Mouse (Mus musculus): Measurements from ENCODE around the gene 2410004B18Rik.
"Not testable (repeated sequence)": the region's sequence is repeated elsewhere in the genome, so short reads cannot be mapped to it uniquely, and the experiment has no call there.

Gene 2410004B18Rik

DNA sequence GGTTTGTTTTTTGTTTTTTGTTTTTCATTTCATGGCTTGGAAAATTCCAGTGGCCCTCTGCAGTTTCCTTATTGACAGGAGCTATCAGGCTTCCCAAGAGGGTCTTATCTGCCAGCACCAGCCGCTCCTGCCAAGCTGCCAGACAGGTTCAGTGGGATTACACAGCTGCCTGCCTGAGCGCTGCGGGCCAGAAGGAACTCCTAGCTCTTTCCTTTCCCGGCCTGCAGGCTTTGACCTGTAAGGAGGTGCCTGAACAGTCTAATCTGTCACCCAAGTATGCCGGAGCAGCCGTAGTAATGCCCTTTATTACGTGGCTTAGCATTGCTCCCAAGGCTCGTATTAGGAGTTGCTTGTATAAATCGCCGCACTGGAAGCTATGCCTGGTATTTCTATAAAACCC, 26.7 kb downstream of the 2410004B18Rik start:
- DNase-seq (ENCODE audit: low spot score in 2 of 2), result peak; percentile 60 to 67

DNA sequence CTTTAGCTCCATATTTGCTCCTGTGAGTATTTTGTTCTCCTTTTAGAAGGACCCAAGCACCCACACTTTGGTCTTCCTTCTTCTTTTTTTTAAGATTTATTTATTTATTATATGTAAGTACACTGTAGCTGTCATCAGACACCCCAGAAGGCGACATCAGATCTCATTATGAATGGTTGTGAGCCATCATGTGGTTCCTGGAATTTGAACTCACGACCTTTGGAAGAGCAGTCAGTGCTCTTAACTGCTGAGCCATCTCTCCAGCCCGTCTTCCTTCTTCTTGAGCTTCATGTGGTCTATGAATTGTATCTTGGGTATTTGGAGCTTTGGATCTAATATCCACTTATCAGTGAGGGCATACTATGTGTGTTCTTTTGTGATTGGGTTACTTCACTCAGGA, 27.8 kb downstream of the 2410004B18Rik start:
- not testable (repeated sequence) for DNase-seq (ENCODE audit: low spot score in 2 of 2)

DNA sequence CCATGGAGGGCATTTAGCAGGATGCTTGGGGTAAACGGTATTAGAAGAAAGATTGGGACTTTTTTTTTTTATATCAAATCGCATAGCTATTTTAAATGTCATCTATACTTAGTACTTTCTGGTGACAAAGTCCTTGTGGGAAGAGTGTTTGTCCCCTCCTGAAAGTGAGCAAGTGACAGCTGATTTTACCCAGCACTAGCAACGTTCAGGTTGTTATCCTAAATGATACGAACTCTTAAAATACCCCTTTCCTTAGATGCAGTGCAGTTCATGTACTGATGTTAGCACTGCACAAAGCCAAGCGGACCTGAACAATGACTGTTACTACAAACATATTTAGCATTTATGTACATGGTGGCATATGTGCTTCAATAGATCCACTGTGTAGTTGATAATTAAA, 29.0 kb downstream of the 2410004B18Rik start:
- no peak for DNase-seq (ENCODE audit: low spot score in 2 of 2)

DNA sequence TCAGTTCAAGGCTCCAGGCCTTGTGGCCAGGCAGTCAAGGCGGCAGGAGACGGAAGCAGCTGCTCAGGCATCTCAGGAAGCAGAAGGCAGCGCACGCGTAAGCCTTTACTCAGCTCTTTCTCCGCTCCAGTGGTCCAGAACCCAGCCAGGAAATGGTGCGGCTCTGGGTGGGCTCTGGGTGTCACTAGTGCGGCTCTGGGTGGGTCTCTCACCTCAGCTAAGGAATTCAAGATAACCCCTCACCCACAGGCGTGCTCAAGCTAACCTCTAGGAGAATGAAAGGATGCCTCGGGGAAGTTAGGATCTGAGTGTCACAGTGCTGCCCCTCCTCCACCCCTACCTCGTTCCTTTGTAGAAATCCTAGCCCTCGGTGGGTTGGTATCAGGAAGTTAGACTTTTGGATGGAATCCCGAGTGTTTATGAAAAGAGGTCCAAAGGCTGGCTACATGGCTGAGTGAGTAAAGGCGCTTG, 31.3 kb downstream of the 2410004B18Rik start:
- DNase-seq (ENCODE audit: low spot score in 2 of 2), result no peak

DNA sequence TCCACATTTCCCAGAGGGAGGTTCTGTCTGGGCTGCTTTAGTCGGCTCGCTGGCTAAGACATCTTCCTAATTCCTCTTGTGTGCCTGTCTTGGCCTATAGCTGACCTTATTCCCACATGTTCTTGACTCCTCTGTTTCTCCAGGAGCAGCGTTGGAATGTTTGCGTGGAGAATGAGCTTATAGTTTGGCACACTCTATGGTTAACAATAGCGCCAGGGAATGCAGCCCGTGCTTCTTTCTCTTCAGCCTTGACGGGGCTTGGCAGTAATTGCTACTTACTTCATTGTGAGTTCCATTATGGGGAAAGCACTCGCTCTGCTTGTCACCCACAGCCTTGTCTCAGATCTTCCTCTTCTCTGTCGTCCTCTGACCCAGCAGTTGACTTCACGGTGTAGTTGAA, 33.7 kb downstream of the 2410004B18Rik start:
- no peak for DNase-seq (ENCODE audit: low spot score in 2 of 2)

DNA sequence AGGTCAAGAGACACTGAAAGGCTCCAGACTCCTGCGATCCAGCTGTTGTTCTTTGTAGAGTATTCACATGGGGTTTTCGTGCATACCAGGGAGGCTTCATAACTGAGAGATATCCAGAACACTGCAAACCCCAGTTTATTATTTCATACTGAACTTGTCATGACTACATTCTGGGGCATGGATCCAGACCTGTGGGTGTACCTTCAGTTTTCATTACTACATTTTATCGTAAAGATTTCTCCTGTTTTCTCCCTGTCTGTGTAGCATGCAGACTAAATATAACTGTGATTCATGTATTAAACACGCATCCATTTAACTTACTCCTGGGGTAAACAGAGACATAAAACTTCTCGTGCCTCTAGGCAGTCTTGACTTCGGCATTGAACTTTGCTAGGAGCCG, 37.2 kb downstream of the 2410004B18Rik start:
- no peak for DNase-seq (ENCODE audit: low spot score in 2 of 2)

DNA sequence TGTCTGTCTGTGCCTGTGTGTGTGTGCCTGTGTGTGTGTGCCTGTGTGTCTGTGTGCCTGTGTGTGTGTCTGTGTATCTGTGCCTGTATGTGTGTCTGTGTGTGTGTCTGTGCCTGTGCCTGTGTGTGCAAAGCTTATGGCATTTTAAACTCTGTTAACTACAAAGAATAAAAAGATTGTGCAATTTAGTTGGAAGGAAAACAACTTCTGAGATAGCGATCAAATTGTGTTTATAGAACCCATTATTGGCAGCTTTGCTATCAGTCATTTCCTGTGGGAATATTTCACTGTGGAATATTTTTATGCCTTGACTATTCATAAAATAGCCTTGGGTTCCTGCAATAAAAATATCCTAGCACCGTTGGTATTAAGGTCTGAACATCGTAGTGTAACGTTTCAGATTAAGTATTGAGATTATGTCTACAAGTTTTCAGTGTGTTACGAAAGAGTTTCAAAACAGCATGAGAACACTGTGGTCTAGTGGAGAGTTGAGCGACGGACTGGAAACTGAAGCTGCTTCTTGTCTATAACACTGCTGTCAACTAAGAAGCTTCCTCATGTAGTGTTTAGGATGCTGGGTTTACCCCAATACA, 47.6 kb downstream of the 2410004B18Rik start:
- no peak for DNase-seq (ENCODE audit: low spot score in 2 of 2)

DNA sequence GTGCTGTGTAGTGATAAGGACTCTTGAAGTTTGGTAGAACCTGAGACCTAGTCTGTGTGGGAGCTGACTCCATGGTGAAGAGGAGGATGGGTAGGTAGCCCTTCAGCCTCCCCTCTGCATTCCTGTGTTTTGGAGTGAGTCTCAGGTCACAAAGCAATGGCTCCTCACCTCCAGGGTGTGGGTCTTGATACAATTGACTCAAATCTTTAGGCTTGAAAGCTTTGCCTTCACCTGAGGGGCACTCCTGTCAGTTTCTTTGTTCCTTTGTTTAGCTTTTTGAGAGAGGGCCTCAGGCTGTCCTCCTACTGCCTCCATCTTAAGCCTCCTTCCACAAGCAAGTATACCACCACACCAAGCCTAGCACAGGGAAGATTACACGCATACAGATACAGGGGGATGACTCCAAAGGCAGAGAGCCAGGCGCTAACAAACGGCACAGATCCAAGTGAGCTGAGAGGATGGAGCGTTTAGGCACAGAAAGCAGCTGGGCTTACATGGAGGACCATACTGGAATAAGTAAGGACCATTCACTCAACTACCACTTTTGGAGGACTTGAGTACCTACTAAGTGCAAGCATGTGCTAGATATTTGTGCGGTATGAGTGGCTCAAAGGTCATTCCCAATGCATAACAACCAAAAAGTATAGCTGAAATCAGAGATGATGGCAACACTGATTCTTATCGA, 48.6 kb downstream of the 2410004B18Rik start:
- no peak for DNase-seq (ENCODE audit: low spot score in 2 of 2)

DNA sequence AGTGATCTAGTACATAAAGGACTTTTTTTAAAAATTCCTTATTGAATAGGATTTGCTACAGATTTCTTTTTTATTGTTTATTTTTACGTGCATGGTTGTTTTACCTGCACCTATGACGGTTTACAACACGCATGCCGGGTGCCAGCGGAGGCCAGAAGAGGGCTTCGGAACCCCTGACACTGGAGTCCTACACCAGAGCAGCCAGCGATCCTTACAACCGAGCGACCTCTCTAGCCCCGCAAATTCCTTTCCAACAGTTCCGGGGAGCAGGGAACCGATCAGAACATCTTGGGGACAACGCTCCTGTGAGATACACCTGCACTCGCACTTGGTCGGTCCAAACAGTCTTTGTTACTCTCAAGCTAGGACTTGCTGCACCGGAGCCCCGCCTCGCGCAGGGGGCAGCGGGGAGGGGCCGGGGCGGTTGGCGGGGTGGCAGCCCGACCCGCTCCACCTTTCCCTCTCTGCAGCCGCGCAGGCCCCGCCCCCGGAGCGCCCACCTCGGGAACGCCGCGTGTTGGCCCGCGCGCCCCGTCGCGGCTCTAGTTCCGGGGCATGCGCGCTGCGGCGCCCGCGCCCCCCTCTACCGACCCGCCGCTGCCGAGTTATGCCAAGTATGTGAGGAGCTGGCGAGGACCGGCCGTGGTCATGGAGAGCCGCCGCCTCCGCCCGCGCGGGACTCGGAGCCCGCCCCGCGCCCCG, 49.6 kb downstream of the 2410004B18Rik start, which contains the start of gene Syde2:
Gene Syde2 (plus strand): TSS at position 603 of the 702 bp plus-strand sequence.
- peak; percentile 82 to 86 for DNase-seq (ENCODE audit: low spot score in 2 of 2)

DNA sequence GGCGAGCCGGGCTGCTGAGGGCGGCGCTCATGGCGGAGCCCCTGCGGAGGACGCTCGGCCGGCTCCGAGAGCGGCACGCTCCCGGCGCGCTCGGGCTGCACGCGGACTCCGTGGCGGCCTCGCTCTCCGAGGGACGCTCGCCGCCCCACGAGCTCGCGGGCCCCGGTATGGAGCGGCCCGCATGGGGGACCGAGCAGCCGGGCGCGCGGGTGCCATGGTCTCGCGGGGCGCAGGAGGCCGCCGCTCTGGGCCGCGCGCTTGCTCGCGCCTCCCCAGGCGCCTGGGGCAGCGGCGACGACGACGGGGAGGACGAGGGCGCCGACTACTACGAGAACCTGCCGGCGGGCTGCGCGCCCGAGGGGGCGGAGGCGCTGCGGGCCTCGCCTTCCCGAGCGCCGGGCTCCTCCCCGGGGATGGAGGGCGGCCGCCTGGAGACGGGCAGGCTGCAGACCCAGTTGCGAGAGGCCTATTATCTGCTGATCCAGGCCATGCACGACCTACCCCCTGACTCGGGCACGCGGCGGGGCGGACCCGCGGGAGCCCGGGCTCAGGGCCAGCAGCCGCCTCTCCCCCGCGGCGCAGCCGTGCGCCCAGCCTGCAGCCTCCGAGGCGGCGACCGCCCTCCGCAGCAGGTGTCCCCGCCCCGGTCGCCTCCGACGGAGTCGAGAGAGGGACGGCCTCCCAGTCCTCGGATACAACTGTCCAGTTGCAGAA, 50.3 kb downstream of the 2410004B18Rik start:
- DNase-seq (ENCODE audit: low spot score in 2 of 2), result peak; percentile 83 to 87

DNA sequence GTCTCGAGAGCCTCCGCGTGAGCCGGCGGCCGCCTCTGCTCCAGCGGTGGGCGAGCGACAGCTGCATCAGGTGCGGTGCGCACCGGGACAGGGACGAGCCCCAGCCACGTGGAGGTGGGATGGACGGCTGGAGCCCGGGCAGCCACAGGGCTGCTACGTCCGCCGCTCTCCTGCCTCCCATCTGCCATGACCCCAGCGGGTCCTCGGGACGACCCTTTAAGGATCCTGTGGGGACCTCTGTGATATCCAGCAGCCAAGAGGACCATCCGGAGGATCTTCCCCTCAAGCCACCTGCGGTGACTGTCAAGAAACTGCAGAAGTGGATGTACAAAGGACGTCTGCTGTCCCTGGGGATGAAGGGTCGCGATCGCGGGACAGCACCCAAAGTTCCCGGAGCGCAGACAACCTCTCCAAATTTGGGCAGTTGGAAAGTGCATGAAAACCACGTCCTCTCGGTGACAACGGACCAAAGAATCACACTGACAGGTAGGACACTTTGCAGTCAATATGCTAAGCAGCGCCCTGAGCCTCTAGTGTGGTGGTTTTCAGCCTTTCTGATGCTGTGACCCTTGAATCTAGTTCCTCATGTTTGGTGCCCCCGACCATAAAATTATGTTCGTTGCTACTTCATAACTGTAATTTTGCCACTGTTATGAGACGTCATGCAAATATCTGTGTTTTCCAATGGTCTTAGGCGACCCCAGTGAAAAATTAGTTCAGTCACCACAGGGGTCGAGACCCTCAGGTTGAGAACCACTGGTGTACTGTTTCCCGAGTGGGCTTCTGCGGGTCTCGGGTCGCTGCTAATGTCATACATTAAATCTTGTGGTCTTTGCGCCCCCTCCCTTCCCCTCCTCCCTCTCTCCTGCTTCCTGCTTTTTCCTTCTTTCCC, 51.1 kb downstream of the 2410004B18Rik start:
- DNase-seq (ENCODE audit: low spot score in 2 of 2), result no peak

DNA sequence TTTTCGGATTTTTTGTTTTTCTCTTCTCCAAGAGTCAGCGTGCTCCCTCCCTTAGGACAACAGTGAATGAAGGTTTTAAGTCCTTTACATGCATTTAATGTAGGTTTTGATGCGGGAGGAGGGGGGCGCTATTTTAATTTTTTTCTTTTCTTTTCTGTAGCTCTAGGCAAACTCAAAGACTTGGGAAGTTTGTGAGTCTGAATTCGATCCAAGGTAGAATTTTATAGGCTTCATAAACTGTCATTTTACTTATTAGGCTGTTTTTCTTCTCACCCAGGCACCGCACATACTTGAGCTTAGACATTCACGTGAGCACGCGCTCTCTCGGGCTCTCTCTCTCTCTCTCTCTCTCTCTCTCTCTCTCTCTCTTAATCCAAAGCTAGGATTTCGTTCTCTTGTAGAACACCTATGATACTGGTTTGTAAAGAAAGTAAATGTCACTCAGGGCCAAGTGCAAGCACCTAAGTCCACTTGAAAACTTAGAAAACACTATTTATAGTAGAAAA, 51.8 kb downstream of the 2410004B18Rik start:
- DNase-seq (ENCODE audit: low spot score in 2 of 2), result no peak

DNA sequence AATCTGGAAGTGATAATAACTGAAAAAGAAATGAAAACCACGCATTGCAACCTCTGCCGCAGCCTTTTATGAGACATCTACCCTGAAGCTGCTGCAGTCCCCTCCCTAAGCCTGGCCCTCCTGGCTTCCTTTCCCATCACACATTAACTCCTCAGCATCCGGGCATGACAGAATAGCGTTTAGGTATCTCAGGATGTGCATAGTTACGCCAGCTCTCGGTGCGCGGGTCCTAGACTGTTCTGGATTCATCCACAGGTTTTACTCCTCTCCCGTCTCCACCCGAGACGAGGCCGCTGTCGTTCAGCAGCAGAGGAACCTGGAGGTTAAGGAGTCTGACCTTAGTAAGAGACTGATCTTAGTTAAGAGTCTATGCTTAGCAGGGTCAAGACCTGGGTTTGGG, 53.3 kb downstream of the 2410004B18Rik start:
- DNase-seq (ENCODE audit: low spot score in 2 of 2), result no peak

DNA sequence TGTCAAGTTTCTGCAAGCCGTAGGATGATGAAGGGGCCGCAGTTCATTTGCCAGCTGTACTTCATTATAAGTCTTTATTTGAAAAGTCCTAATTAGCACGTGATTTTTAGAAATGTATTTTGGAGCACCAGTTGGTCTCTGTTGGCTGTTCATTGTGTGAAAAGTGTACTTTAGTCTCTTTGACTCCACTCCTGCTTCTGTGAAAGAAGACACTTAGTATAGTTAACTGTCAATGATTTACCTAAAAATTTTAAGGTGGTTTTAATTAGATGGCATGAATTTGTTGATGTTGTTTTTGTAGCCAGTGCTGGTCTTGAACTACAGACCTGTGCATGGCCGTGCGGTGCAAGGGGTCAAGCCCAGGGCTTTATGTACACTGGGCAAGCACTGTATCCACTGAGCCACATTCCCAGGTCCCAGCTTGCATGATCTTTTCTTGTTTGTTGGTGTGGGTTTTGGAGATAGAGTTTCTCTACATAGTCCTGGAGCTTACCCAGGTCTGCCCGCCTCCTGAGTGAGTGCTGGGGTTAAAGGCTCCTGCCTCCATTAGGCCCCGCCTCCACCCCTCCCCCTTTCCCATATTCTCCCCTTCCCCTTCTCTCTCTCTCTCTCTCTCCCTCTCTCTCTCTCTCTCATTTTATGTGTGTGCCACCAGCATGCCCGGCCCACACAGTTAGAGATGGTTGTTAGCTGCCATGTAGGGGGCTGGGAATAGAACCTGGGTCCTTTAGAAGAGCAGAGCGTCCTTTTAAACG, 54.3 kb downstream of the 2410004B18Rik start:
- peak in 1 of 2 experiments; percentile 20 for DNase-seq (ENCODE audit: low spot score in 2 of 2)

DNA sequence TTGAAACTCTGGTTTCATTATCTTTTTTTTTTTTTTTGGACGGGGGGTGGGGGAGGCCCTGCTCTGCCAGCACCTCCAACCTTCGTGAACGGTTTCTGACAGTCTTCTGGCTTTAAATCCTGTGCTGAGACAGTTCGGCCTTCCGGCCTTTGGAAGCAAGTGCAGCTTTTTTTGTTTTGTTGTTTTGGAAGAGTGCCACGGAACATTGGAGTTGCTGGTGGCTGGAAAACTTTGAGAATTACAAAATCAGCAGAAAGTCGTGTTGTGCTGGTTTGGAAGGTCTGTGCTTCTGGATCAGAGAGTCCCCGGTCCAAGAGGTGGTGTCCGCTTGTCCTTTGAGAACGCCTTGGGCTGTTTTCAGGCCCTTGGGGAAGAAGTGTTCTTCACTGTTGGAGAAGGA, 55.0 kb downstream of the 2410004B18Rik start:
- peak in 1 of 2 experiments; percentile 54 for DNase-seq (ENCODE audit: low spot score in 2 of 2)

DNA sequence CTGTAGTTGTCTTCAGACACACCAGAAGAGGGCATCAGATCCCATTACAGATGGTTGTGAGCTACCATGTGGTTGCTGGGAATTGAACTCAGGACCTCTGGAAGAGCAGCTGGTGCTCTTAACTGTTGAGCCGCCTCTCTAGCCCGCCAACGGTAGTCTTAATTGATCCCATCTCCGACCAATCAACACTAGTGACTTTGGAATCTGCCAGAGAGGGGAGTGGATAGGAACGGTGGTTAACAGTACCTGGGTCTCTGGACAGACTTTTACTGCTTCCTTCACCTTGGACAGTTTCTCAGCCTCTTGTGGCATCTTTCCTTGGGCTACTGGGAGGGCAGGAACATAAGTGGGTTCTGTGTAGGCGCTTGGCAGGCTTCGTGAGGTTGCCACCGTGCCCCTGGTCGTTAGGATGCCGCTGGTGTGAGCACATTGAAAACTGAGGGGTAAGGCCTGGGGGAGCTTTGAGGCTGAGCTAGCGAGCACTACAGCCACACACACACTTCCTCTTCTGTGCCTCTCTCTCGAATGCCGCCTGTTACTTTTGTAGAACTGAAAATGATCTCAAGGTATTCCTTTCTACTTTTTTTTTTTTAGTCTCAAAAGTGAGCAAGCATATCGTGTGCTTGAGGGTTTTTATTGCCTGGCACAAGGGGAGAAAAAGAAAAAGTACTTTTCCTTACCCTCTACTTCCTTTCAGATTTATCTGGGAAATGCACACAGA, 55.8 kb downstream of the 2410004B18Rik start:
- peak in 1 of 2 experiments; percentile 34 for DNase-seq (ENCODE audit: low spot score in 2 of 2)

All from urinary bladder, postnatal 4 days (tissue).